Mouse (Mus musculus) heart, postnatal 0 days (tissue): ENCODE measurements around the gene Tnn. TPM values are rescaled to one million over a fixed set of nuclear protein-coding genes. Genes with fewer than 3 reads are reported as not detected.
A peak's percentile ranks its signal among the peaks of the same experiment; 100 is the strongest.

Source experiments
- ATAC-seq: fragments of 200-750 bp; cut with Nextera tagmentation; 2 replicates; pipeline ENCODE4 v1.8.0; 2017; ENCODE audit warnings: low read depth, moderate number of reproducible peaks, moderate library complexity; ENCODE audit not compliant: insufficient read depth
- DNase-seq: peaks from one replicate; pipeline ENCODE4 v3.0.0-alpha.2; 2016; ENCODE audit warnings: low spot score
- H3K27ac ChIP-seq: fragments of 300-500 bp; sonication (generic); 2 replicates; pipeline ENCODE4 v1.5.1; 2014; ENCODE audit warnings: low read depth, mild to moderate bottlenecking
- H3K27me3 ChIP-seq: fragments of 300-500 bp; sonication (generic); 2 replicates; pipeline ENCODE4 v1.6.1; 2014; ENCODE audit warnings: low read length, mixed read lengths; ENCODE audit not compliant: control insufficient read depth, insufficient read depth
- H3K36me3 ChIP-seq: fragments of 300-500 bp; sonication (generic); replicated peaks from 2 replicates; pipeline ENCODE4 v1.6.1; 2014; ENCODE audit warnings: low read length, mixed read lengths; ENCODE audit not compliant: control insufficient read depth, insufficient read depth
- H3K4me1 ChIP-seq: fragments of 300-500 bp; sonication (generic); 2 replicates; pipeline ENCODE4 v1.6.1; 2014; ENCODE audit warnings: antibody characterized with exemption; ENCODE audit not compliant: control insufficient read depth, insufficient read depth
- H3K4me2 ChIP-seq: fragments of 300-500 bp; sonication (generic); 2 replicates; pipeline ENCODE4 v1.6.1; 2014; ENCODE audit warnings: low read depth, mild to moderate bottlenecking, low read length, moderate library complexity
- H3K4me3 ChIP-seq: fragments of 300-500 bp; sonication (generic); 2 replicates; pipeline ENCODE4 v1.5.1; 2014; ENCODE audit warnings: low read depth, low read length
- H3K9ac ChIP-seq: fragments of 300-500 bp; sonication (generic); replicated peaks from 2 replicates; pipeline ENCODE4 v1.6.1; 2014; ENCODE audit warnings: low read depth, low read length, mixed read lengths
- H3K9me3 ChIP-seq: fragments of 300-500 bp; sonication (generic); replicated peaks from 2 replicates; pipeline ENCODE4 v1.6.1; 2016; ENCODE audit warnings: low read length; ENCODE audit not compliant: control insufficient read depth
- CTCF ChIP-seq: IDR thresholded peaks from 2 replicates; pipeline ENCODE4 v1.5.1; 2016; ENCODE audit warnings: antibody characterized with exemption, control low read depth, low read depth
- EP300 ChIP-seq: IDR thresholded peaks from 2 replicates; pipeline ENCODE4 v1.6.1; 2016; ENCODE audit warnings: antibody characterized with exemption, low read depth
- WGBS: fragments of 180-500 bp; shearing (Covaris S2); extraction: QIAGEN DNeasy Blood & Tissue Kit; methylation state at CpG from one replicate; pipeline ENCODE4 v1.1.7; 2014; 5-methylcytosine and 5-hydroxymethylcytosine counted together
- polyA plus RNA-seq: library from polyadenylated mRNA; unstranded; fragments of >200 nt; fragmentation: Nextera tagmentation; extraction: Ambion mirVana; gene quantifications from 2 replicates; pipeline ENCODE4 v1.2.1, GENCODE M21; 2015
- total RNA-seq: library from RNA; depleted of rRNA; stranded (reverse); fragments of >200 nt; gene quantifications from 2 replicates; pipeline ENCODE4 v1.2.3, GENCODE M21; 2014; ENCODE audit warnings: low replicate concordance

Tnn gene
- total and polyA plus RNA-seq, 2 experiments from 2014 or later = 0.04 to 0.31 TPM

- ATAC-seq (no peak), DNase-seq (no peak)
- Histone ChIP-seq H3K27me3 (no peaks in the 10 kb centered on the region), H3K9ac (no peak overlapping the region), H3K4me1 (peaks cover 58% of the 10 kb centered on the region), H3K4me3 (no peak overlapping the region), H3K9me3 (no peaks in the 10 kb centered on the region), H3K27ac (no peak overlapping the region), H3K4me2 (no peak overlapping the region), H3K36me3 (no peaks in the 10 kb centered on the region)
- WGBS = 90% methylated on average over 6 of the region's 6 CpGs
- TF ChIP-seq CTCF (no peak), EP300 (no peak)
Measured at GRCm38 (mm10) chr1:160050898-160051297, 102.5 kb downstream of the Tnn start.

- Histone ChIP-seq H3K9me3 (no peaks in the 10 kb centered on the region), H3K27ac (peak overlapping the region; percentile 40; the same call in 1 of the 2 replicates), H3K27me3 (no peaks in the 10 kb centered on the region), H3K4me2 (no peak overlapping the region), H3K4me1 (peaks cover 66% of the 10 kb centered on the region), H3K4me3 (no peak overlapping the region), H3K9ac (no peak overlapping the region), H3K36me3 (no peaks in the 10 kb centered on the region)
- DNase-seq (no peak), ATAC-seq (no peak)
- WGBS = 35% methylated on average over 5 of the region's 5 CpGs
- TF ChIP-seq CTCF (no peak), EP300 (no peak)
Measured at GRCm38 (mm10) chr1:160049131-160049880, 104.1 kb downstream of the Tnn start.

GRCm38 (mm10) chr1:160047481-160047931 lies 105.9 kb downstream of the Tnn start:
- DNase-seq = no peak
- no peak overlapping the region for H3K27ac ChIP-seq

GRCm38 (mm10) chr1:160046786-160047185 lies 106.6 kb downstream of the Tnn start:
- Histone ChIP-seq H3K27ac (no peak overlapping the region), H3K4me3 (no peak overlapping the region), H3K9ac (no peak overlapping the region), H3K9me3 (no peaks in the 10 kb centered on the region), H3K27me3 (no peaks in the 10 kb centered on the region), H3K36me3 (no peaks in the 10 kb centered on the region), H3K4me1 (peaks cover 57% of the 10 kb centered on the region), H3K4me2 (peak overlapping the region; percentile 61; the same call in 1 of the 2 replicates)
- ATAC-seq (no peak), DNase-seq (no peak)
- WGBS = 68% methylated on average over 4 of the region's 4 CpGs
- TF ChIP-seq EP300 = no peak
- TF ChIP-seq CTCF = no peak

More at GRCm38 (mm10) chr1:160047481-160047931, 105.9 kb downstream of the Tnn start:
- Histone ChIP-seq H3K4me3 (no peak overlapping the region), H3K4me1 (peaks cover 61% of the 10 kb centered on the region), H3K4me2 (no peak overlapping the region), H3K9ac (no peak overlapping the region), H3K9me3 (no peaks in the 10 kb centered on the region), H3K36me3 (no peaks in the 10 kb centered on the region), H3K27me3 (no peaks in the 10 kb centered on the region)
- no peak for ATAC-seq
- TF ChIP-seq CTCF = no peak
- no peak for TF ChIP-seq EP300
- 62% methylated on average over 7 of the region's 7 CpGs for WGBS

- DNase-seq = no peak
- H3K4me3 ChIP-seq = no peak overlapping the region; the same call in 1 of the 2 replicates
- H3K36me3 ChIP-seq = no peaks in the 10 kb centered on the region
- no peak for TF ChIP-seq CTCF
- TF ChIP-seq EP300 = no peak
- H3K9ac ChIP-seq = no peak overlapping the region
- 76% methylated on average over 5 of the region's 5 CpGs for WGBS
- no peaks in the 10 kb centered on the region for H3K27me3 ChIP-seq
- peak overlapping the region; percentile 61 for H3K4me2 ChIP-seq
- ATAC-seq = no peak
- H3K4me1 ChIP-seq = peaks cover 57% of the 10 kb centered on the region
- H3K27ac ChIP-seq = no peak overlapping the region
- H3K9me3 ChIP-seq = no peaks in the 10 kb centered on the region
Measured at GRCm38 (mm10) chr1:160045971-160046370, 107.4 kb downstream of the Tnn start.
